Mouse (Mus musculus): ENCODE data around the gene Ccdc66.

GRCm38 (mm10) chr14:27501096-27501495 lies 7.2 kb downstream of the Ccdc66 start:
- no peak for TF ChIP-seq POLR2A (IDR thresholded peaks at IDR 0.05; ENCODE audit: insufficient read depth, low read depth, low read length)
- no peak for TF ChIP-seq CTCF (IDR thresholded peaks at IDR 0.05; ENCODE audit: insufficient read depth, low read depth, low read length)
